In genomic region chr12:80615371-80616257, GRCm38 (mm10) we compare ENCODE assay signal across 18 mouse cellular contexts. TPM values are rescaled to one million over a fixed set of nuclear protein-coding genes. Genes with fewer than 3 reads are reported as not detected.
DNase-seq lines count a peak whose midpoint lies in the region; ATAC-seq lines count a peak whose summit lies in the region.
"Had no signal": no experiment of that assay in that cellular context is flagged by ENCODE, and none has a peak within 500 bp of the region (broad histone marks: within the 10 kb centered on the region; RNA-seq: fewer than 3 reads in every experiment).

No protein-coding gene starts in this region.

- no peak overlapping the region for H3K9ac ChIP-seq in lung, embryonic 15.5 days
- H3K9ac ChIP-seq in stomach, embryonic 15.5 days = no peak overlapping the region
- H3K9ac ChIP-seq: embryonic facial prominence, embryonic 15.5 days; limb, embryonic 15.5 days; neural tube, embryonic 12.5 days had no signal

- WGBS in lung, embryonic 15.5 days = 41% methylated on average over 7 of the region's 7 CpGs
- 38% methylated on average over 7 of the region's 7 CpGs for WGBS in stomach, embryonic 15.5 days

- peaks cover 15% of the 10 kb centered on the region; the same call in 1 of the 2 replicates for H3K4me1 ChIP-seq in lung, embryonic 15.5 days
- H3K4me1 ChIP-seq in stomach, embryonic 15.5 days = no peaks in the 10 kb centered on the region
- H3K4me1 ChIP-seq: embryonic facial prominence, embryonic 15.5 days; limb, embryonic 15.5 days; neural tube, embryonic 12.5 days had no signal

- peak overlapping the region; percentile 34 for H3K27ac ChIP-seq in lung, embryonic 15.5 days
- peak overlapping the region; percentile 74; the same call in 1 of the 2 replicates for H3K27ac ChIP-seq in stomach, embryonic 15.5 days
- H3K27ac ChIP-seq: embryonic facial prominence, embryonic 15.5 days; heart, embryonic 10.5 days; limb, embryonic 15.5 days; neural tube, embryonic 12.5 days had no signal

- no peaks in the 10 kb centered on the region for H3K36me3 ChIP-seq in lung, embryonic 15.5 days
- no peaks in the 10 kb centered on the region for H3K36me3 ChIP-seq in stomach, embryonic 15.5 days
- H3K36me3 ChIP-seq: embryonic facial prominence, embryonic 15.5 days; heart, embryonic 10.5 days; limb, embryonic 15.5 days; neural tube, embryonic 12.5 days had no signal

- H3K9me3 ChIP-seq in lung, embryonic 15.5 days = no peaks in the 10 kb centered on the region
- H3K9me3 ChIP-seq in stomach, embryonic 15.5 days = no peaks in the 10 kb centered on the region
- H3K9me3 ChIP-seq: embryonic facial prominence, embryonic 15.5 days; heart, embryonic 10.5 days; limb, embryonic 15.5 days; neural tube, embryonic 12.5 days had no signal

- peak; percentile 31 for DNase-seq in adrenal gland, adult 2 months
- no peak for DNase-seq in adrenal gland, postnatal 4 days (ENCODE audit: low spot score in 2 of 2)
- DNase-seq in lung, postnatal 14 days = no peak
- DNase-seq in embryo, embryonic 11 days = peak; percentile 26
- no peak for DNase-seq in urinary bladder, adult 18-20 months (ENCODE audit: low spot score in 2 of 2)
- DNase-seq in frontal cortex, postnatal 10 days (ENCODE audit: low spot score in 2 of 2) = no peak
- DNase-seq: cerebellum, postnatal 36 days; gastrocnemius, postnatal 10 days; kidney, adult 18-20 months; lung, postnatal 36 days had no signal

- no peak overlapping the region for H3K4me3 ChIP-seq in lung, embryonic 15.5 days
- no peak overlapping the region for H3K4me3 ChIP-seq in stomach, embryonic 15.5 days (replicated peaks)
- H3K4me3 ChIP-seq: embryonic facial prominence, embryonic 15.5 days; heart, embryonic 10.5 days; limb, embryonic 15.5 days; neural tube, embryonic 12.5 days had no signal

- H3K27me3 ChIP-seq in lung, embryonic 15.5 days = no peaks in the 10 kb centered on the region
- H3K27me3 ChIP-seq in stomach, embryonic 15.5 days (replicated peaks) = no peaks in the 10 kb centered on the region
- H3K27me3 ChIP-seq: embryonic facial prominence, embryonic 15.5 days; limb, embryonic 15.5 days; neural tube, embryonic 12.5 days had no signal

- no peak overlapping the region for H3K4me2 ChIP-seq in lung, embryonic 15.5 days
- H3K4me2 ChIP-seq in stomach, embryonic 15.5 days = no peak overlapping the region
- H3K4me2 ChIP-seq: embryonic facial prominence, embryonic 15.5 days; limb, embryonic 15.5 days; neural tube, embryonic 12.5 days had no signal

- ATAC-seq in lung, embryonic 15.5 days (ENCODE audit: borderline replicate concordance, extremely low read depth, low FRiP score, low TSS enrichment) = no peak
- peak; percentile 77; the same call in 1 of the 2 replicates for ATAC-seq in stomach, embryonic 15.5 days (ENCODE audit: insufficient read depth, low FRiP score, low read depth)
- ATAC-seq: forebrain, embryonic 14.5 days; midbrain, embryonic 16.5 days had no signal

RNA-seq across cellular contexts. Expression of gene Slc39a9, which starts 28.1 kb away (rescaled TPM):
- total RNA-seq in adrenal gland, adult 2 months (2021) = 10 to 100 TPM; 43.0 to 53.0 TPM
- polyA plus RNA-seq in adrenal gland, adult 2 months (2012; rRNA removed) = 44.8 and 75.6 TPM in 2 replicates
- 10 to 100 TPM; 43.2 to 47.9 TPM for total RNA-seq in adrenal gland, postnatal 4 days (2021)
- 27.0 and 31.3 TPM in 2 replicates for polyA plus RNA-seq in lung, embryonic 15.5 days (2015; fragmentation: Nextera tagmentation; extraction: Ambion mirVana)
- polyA plus RNA-seq in stomach, embryonic 15.5 days (2015; fragmentation: Nextera tagmentation; extraction: Ambion mirVana) = 24.4 and 27.7 TPM in 2 replicates

RNA-seq across cellular contexts. Expression of gene Erh, which starts 28.5 kb away (rescaled TPM):
- total RNA-seq in adrenal gland, adult 2 months (2021) = 10 to 100 TPM; 37.2 to 39.4 TPM
- 6.6 and 7.9 TPM in 2 replicates for polyA plus RNA-seq in adrenal gland, adult 2 months (2012; rRNA removed)
- total RNA-seq in adrenal gland, postnatal 4 days (2021) = 10 to 100 TPM; 89.2 to 96.4 TPM
- polyA plus RNA-seq in lung, embryonic 15.5 days (2015; fragmentation: Nextera tagmentation; extraction: Ambion mirVana) = 326 and 362 TPM in 2 replicates
- polyA plus RNA-seq in stomach, embryonic 15.5 days (2015; fragmentation: Nextera tagmentation; extraction: Ambion mirVana) = 258 and 269 TPM in 2 replicates

Comparison
In these comparisons a context has a peak if more than half of its experiments do, and no peak if none do; other contexts are left out.
1. DNase-seq: peak in adrenal gland, adult 2 months (single experiment) and embryo, embryonic 11 days (single experiment); none in adrenal gland, postnatal 4 days (0 of 2), lung, postnatal 14 days (single experiment), urinary bladder, adult 18-20 months (0 of 2) and frontal cortex, postnatal 10 days (0 of 2).
2. RNA of gene Erh, which starts 28.5 kb away (polyA plus RNA-seq): 326 to 362 TPM in lung, embryonic 15.5 days and 258 to 269 TPM in stomach, embryonic 15.5 days; 6.6 to 7.9 TPM in adrenal gland, adult 2 months; every median in the first group is over 10 times any median in the second.